Mouse (Mus musculus): ENCODE data around the gene Mef2d. TPM values are rescaled to one million over a fixed set of nuclear protein-coding genes. Genes with fewer than 3 reads are reported as not detected.

Mef2d gene
- polyA plus RNA-seq, 1 experiment from 2014 or later = 22.5 TPM

- Histone ChIP-seq H3K27me3 (ENCODE audit: control insufficient read depth, insufficient read depth, low read depth, low read length) (no peaks in the 10 kb centered on the region), H3K9me3 (replicated peaks; ENCODE audit: control insufficient read depth, low read length, poor library complexity, severe bottlenecking) (no peaks in the 10 kb centered on the region), H3K36me3 (ENCODE audit: control insufficient read depth, insufficient read depth, low read length) (peaks cover 5% of the 10 kb centered on the region), H3K4me1 (ENCODE audit: control insufficient read depth, insufficient read depth, low read length) (peaks cover 49% of the 10 kb centered on the region), H3K27ac (ENCODE audit: low read length) (peak overlapping the region; percentile 90), H3K4me3 (ENCODE audit: low read depth, low read length) (no peak overlapping the region), H3K9ac (ENCODE audit: low read depth, low read length) (peak overlapping the region; percentile 51; the same call in 1 of the 2 replicates), H3K4me2 (ENCODE audit: low read length) (peak overlapping the region; percentile 47)
- WGBS = 11% methylated on average over 3 of the region's 3 CpGs
- ATAC-seq = peak; percentile 92
Observed at GRCm38 (mm10) chr3:88152056-88152455, 9.9 kb downstream of the Mef2d start.

- Histone ChIP-seq H3K27ac (ENCODE audit: low read length) (peak overlapping the region; percentile 90), H3K4me1 (ENCODE audit: control insufficient read depth, insufficient read depth, low read length) (peaks cover 53% of the 10 kb centered on the region), H3K9me3 (replicated peaks; ENCODE audit: control insufficient read depth, low read length, poor library complexity, severe bottlenecking) (no peaks in the 10 kb centered on the region), H3K27me3 (ENCODE audit: control insufficient read depth, insufficient read depth, low read depth, low read length) (no peaks in the 10 kb centered on the region), H3K4me2 (ENCODE audit: low read length) (no peak overlapping the region), H3K4me3 (ENCODE audit: low read depth, low read length) (no peak overlapping the region), H3K9ac (ENCODE audit: low read depth, low read length) (no peak overlapping the region), H3K36me3 (ENCODE audit: control insufficient read depth, insufficient read depth, low read length) (peaks cover 7% of the 10 kb centered on the region)
- no peak for ATAC-seq
- WGBS = 96% methylated on average over 3 of the region's 3 CpGs
Observed at GRCm38 (mm10) chr3:88153290-88154011, 11.3 kb downstream of the Mef2d start.

- ATAC-seq = no peak
- Histone ChIP-seq H3K36me3 (ENCODE audit: control insufficient read depth, insufficient read depth, low read length) (peaks cover 12% of the 10 kb centered on the region), H3K9ac (ENCODE audit: low read depth, low read length) (no peak overlapping the region), H3K4me3 (ENCODE audit: low read depth, low read length) (no peak overlapping the region), H3K9me3 (replicated peaks; ENCODE audit: control insufficient read depth, low read length, poor library complexity, severe bottlenecking) (no peaks in the 10 kb centered on the region), H3K4me1 (ENCODE audit: control insufficient read depth, insufficient read depth, low read length) (peaks cover 48% of the 10 kb centered on the region), H3K4me2 (ENCODE audit: low read length) (no peak overlapping the region), H3K27me3 (ENCODE audit: control insufficient read depth, insufficient read depth, low read depth, low read length) (no peaks in the 10 kb centered on the region), H3K27ac (ENCODE audit: low read length) (no peak overlapping the region)
- WGBS = 65% methylated on average over 2 of the region's 2 CpGs
Observed at GRCm38 (mm10) chr3:88154236-88154635, 12.1 kb downstream of the Mef2d start.

GRCm38 (mm10) chr3:88156817-88157216 lies 14.6 kb downstream of the Mef2d start:
- Histone ChIP-seq H3K9me3 (replicated peaks; ENCODE audit: control insufficient read depth, low read length, poor library complexity, severe bottlenecking) (no peaks in the 10 kb centered on the region), H3K27me3 (ENCODE audit: control insufficient read depth, insufficient read depth, low read depth, low read length) (no peaks in the 10 kb centered on the region), H3K4me2 (ENCODE audit: low read length) (no peak overlapping the region), H3K4me1 (ENCODE audit: control insufficient read depth, insufficient read depth, low read length) (peaks cover 22% of the 10 kb centered on the region), H3K36me3 (ENCODE audit: control insufficient read depth, insufficient read depth, low read length) (peaks cover 23% of the 10 kb centered on the region), H3K9ac (ENCODE audit: low read depth, low read length) (no peak overlapping the region), H3K4me3 (ENCODE audit: low read depth, low read length) (no peak overlapping the region), H3K27ac (ENCODE audit: low read length) (no peak overlapping the region)
- no peak for ATAC-seq

GRCm38 (mm10) chr3:88157771-88158597 lies 15.8 kb downstream of the Mef2d start:
- H3K4me1 ChIP-seq (ENCODE audit: control insufficient read depth, insufficient read depth, low read length) = peaks cover 10% of the 10 kb centered on the region
- no peak overlapping the region for H3K4me3 ChIP-seq (ENCODE audit: low read depth, low read length)
- H3K9me3 ChIP-seq (replicated peaks; ENCODE audit: control insufficient read depth, low read length, poor library complexity, severe bottlenecking) = no peaks in the 10 kb centered on the region
- 24% methylated on average over 23 of the region's 23 CpGs for WGBS
- no peak overlapping the region for H3K9ac ChIP-seq (ENCODE audit: low read depth, low read length)
- peaks cover 35% of the 10 kb centered on the region for H3K36me3 ChIP-seq (ENCODE audit: control insufficient read depth, insufficient read depth, low read length)
- no peak overlapping the region for H3K4me2 ChIP-seq (ENCODE audit: low read length)
- ATAC-seq = peak; percentile 37; the same call in 1 of the 2 replicates
- H3K27me3 ChIP-seq (ENCODE audit: control insufficient read depth, insufficient read depth, low read depth, low read length) = no peaks in the 10 kb centered on the region
- H3K27ac ChIP-seq (ENCODE audit: low read length) = no peak overlapping the region

GRCm38 (mm10) chr3:88158991-88159390 lies 16.8 kb downstream of the Mef2d start:
- Histone ChIP-seq H3K27ac (ENCODE audit: low read length) (no peak overlapping the region), H3K27me3 (ENCODE audit: control insufficient read depth, insufficient read depth, low read depth, low read length) (no peaks in the 10 kb centered on the region), H3K9ac (ENCODE audit: low read depth, low read length) (no peak overlapping the region), H3K9me3 (replicated peaks; ENCODE audit: control insufficient read depth, low read length, poor library complexity, severe bottlenecking) (no peaks in the 10 kb centered on the region), H3K36me3 (ENCODE audit: control insufficient read depth, insufficient read depth, low read length) (peaks cover 41% of the 10 kb centered on the region), H3K4me3 (ENCODE audit: low read depth, low read length) (no peak overlapping the region), H3K4me2 (ENCODE audit: low read length) (no peak overlapping the region), H3K4me1 (ENCODE audit: control insufficient read depth, insufficient read depth, low read length) (peaks cover 4% of the 10 kb centered on the region)
- ATAC-seq = no peak
- 84% methylated on average over 6 of the region's 6 CpGs for WGBS

GRCm38 (mm10) chr3:88160856-88161255 lies 18.7 kb downstream of the Mef2d start:
- no peaks in the 10 kb centered on the region for H3K9me3 ChIP-seq (replicated peaks; ENCODE audit: control insufficient read depth, low read length, poor library complexity, severe bottlenecking)
- 89% methylated on average over 6 of the region's 6 CpGs for WGBS
- no peak overlapping the region for H3K9ac ChIP-seq (ENCODE audit: low read depth, low read length)
- peaks cover 4% of the 10 kb centered on the region for H3K4me1 ChIP-seq (ENCODE audit: control insufficient read depth, insufficient read depth, low read length)
- no peak overlapping the region for H3K27ac ChIP-seq (ENCODE audit: low read length)
- no peak for ATAC-seq
- no peaks in the 10 kb centered on the region for H3K27me3 ChIP-seq (ENCODE audit: control insufficient read depth, insufficient read depth, low read depth, low read length)
- H3K36me3 ChIP-seq (ENCODE audit: control insufficient read depth, insufficient read depth, low read length) = peaks cover 43% of the 10 kb centered on the region
- H3K4me3 ChIP-seq (ENCODE audit: low read depth, low read length) = no peak overlapping the region
- H3K4me2 ChIP-seq (ENCODE audit: low read length) = no peak overlapping the region

- H3K4me2 ChIP-seq (ENCODE audit: low read length) = no peak overlapping the region
- no peak overlapping the region for H3K9ac ChIP-seq (ENCODE audit: low read depth, low read length)
- peaks cover 4% of the 10 kb centered on the region for H3K4me1 ChIP-seq (ENCODE audit: control insufficient read depth, insufficient read depth, low read length)
- H3K9me3 ChIP-seq (replicated peaks; ENCODE audit: control insufficient read depth, low read length, poor library complexity, severe bottlenecking) = no peaks in the 10 kb centered on the region
- H3K36me3 ChIP-seq (ENCODE audit: control insufficient read depth, insufficient read depth, low read length) = peaks cover 47% of the 10 kb centered on the region
- H3K4me3 ChIP-seq (ENCODE audit: low read depth, low read length) = no peak overlapping the region
- no peaks in the 10 kb centered on the region for H3K27me3 ChIP-seq (ENCODE audit: control insufficient read depth, insufficient read depth, low read depth, low read length)
- ATAC-seq = no peak
- WGBS = 89% methylated on average over 8 of the region's 8 CpGs
- no peak overlapping the region for H3K27ac ChIP-seq (ENCODE audit: low read length)
Observed at GRCm38 (mm10) chr3:88162259-88162658, 20.1 kb downstream of the Mef2d start.

- H3K4me2 ChIP-seq (ENCODE audit: low read length) = no peak overlapping the region
- WGBS = 71% methylated on average over 4 of the region's 4 CpGs
- peaks cover under 1% of the 10 kb centered on the region; the same call in 1 of the 2 replicates for H3K4me1 ChIP-seq (ENCODE audit: control insufficient read depth, insufficient read depth, low read length)
- H3K4me3 ChIP-seq (ENCODE audit: low read depth, low read length) = no peak overlapping the region
- no peak for ATAC-seq
- no peaks in the 10 kb centered on the region for H3K27me3 ChIP-seq (ENCODE audit: control insufficient read depth, insufficient read depth, low read depth, low read length)
- H3K9me3 ChIP-seq (replicated peaks; ENCODE audit: control insufficient read depth, low read length, poor library complexity, severe bottlenecking) = no peaks in the 10 kb centered on the region
- H3K27ac ChIP-seq (ENCODE audit: low read length) = no peak overlapping the region
- peaks cover 50% of the 10 kb centered on the region for H3K36me3 ChIP-seq (ENCODE audit: control insufficient read depth, insufficient read depth, low read length)
- H3K9ac ChIP-seq (ENCODE audit: low read depth, low read length) = no peak overlapping the region
Observed at GRCm38 (mm10) chr3:88162811-88163210, 20.6 kb downstream of the Mef2d start.
